Mouse (Mus musculus): Measurements from ENCODE around the gene Ccl1. TPM values are rescaled to one million over a fixed set of nuclear protein-coding genes. Genes with fewer than 3 reads are reported as not detected.

Gene Ccl1
- polyA plus RNA-seq, 1 experiment from 2014 or later, result not detected

Other genes with a start within 250 kb of the Ccl1 start
- not detected in 2 replicates for gene Ccl11, start 247.9 kb downstream of the Ccl1 start, polyA plus RNA-seq (2014; fragmentation: Nextera tagmentation; extraction: Ambion mirVana)
- 1.7 and 1.8 TPM in 2 replicates for gene Ccl12, start 203.8 kb downstream of the Ccl1 start, polyA plus RNA-seq (2014; fragmentation: Nextera tagmentation; extraction: Ambion mirVana)
- not detected in 2 replicates for gene Ccl8, start 190.5 kb downstream of the Ccl1 start, polyA plus RNA-seq (2014; fragmentation: Nextera tagmentation; extraction: Ambion mirVana)
- 0.85 and 0.89 TPM in 2 replicates for gene Tmem132e, start 83.2 kb upstream of the Ccl1 start, polyA plus RNA-seq (2014; fragmentation: Nextera tagmentation; extraction: Ambion mirVana)